Mouse (Mus musculus) gonadal fat pad, adult 2 months (tissue): ENCODE results near the gene Gm29276. TPM values are rescaled to one million over a fixed set of nuclear protein-coding genes. Genes with fewer than 3 reads are reported as not detected.
"Not testable (repeated sequence)": the region's sequence is repeated elsewhere in the genome, so short reads cannot be mapped to it uniquely, and the experiment has no call there.

Experiments
- DNase-seq: peaks from one replicate; pipeline ENCODE4 v3.0.0-alpha.2; 2012; ENCODE audit warnings: low read depth
- polyA plus RNA-seq: library from polyadenylated mRNA; depleted of rRNA; stranded (reverse); fragments of >200 nt; gene quantifications from 2 replicates; pipeline ENCODE4 v1.2.3, GENCODE M21; 2012; rRNA removed

Gm29276 gene
- polyA plus RNA-seq: not detected in 2 replicates

- DNase-seq: not testable (repeated sequence)
Measured at GRCm38 (mm10) chrY:42582150-42582549, at the start of gene Gm29276. Gene Gm29276, minus strand, starts transcription at chrY:42582250.
